Mouse (Mus musculus) G1E (cell line): ENCODE measurements at regions not wholly inside any gene's neighbourhood (a gene's known extent, or its start where the extent isn't known, plus 50 kb on each side); places are given as distances from the start of the nearest gene placed in this dataset.

Source experiments
- ATAC-seq: 2 replicates; pipeline ENCODE4 v1.8.0; 2016; ENCODE audit warnings: mild to moderate bottlenecking; ENCODE audit not compliant: insufficient number of reproducible peaks, poor library complexity, low FRiP score, severe bottlenecking; ENCODE audit errors: extremely low read depth
- DNase-seq: peaks from one replicate; pipeline ENCODE4 v3.0.0; 2012; ENCODE audit warnings: low spot score
- H3K27me3 ChIP-seq: 2 replicates; pipeline ENCODE4 v1.6.1; 2012; ENCODE audit warnings: mild to moderate bottlenecking, low read length, inconsistent platforms; ENCODE audit not compliant: insufficient read depth
- H3K36me3 ChIP-seq: replicated peaks from 2 replicates; pipeline ENCODE3; 2012; ENCODE audit warnings: mild to moderate bottlenecking, inconsistent platforms
- H3K4me1 ChIP-seq: 2 replicates; pipeline ENCODE4 v1.6.1; 2012; ENCODE audit warnings: low read depth, low read length, inconsistent platforms, mixed read lengths; ENCODE audit not compliant: insufficient read depth
- H3K4me3 ChIP-seq: 2 replicates; pipeline ENCODE4 v1.5.1; 2012; ENCODE audit warnings: low read depth, mild to moderate bottlenecking, inconsistent platforms, low read length, moderate library complexity, mixed read lengths
- H3K9me3 ChIP-seq: replicated peaks from 2 replicates; pipeline ENCODE4 v1.6.1; 2012; ENCODE audit warnings: inconsistent platforms
- CTCF ChIP-seq: IDR thresholded peaks from 2 replicates; pipeline ENCODE4 v1.5.1; 2012; ENCODE audit warnings: low read depth, low read length, inconsistent platforms, mixed read lengths
- GATA1 ChIP-seq: IDR thresholded peaks from 2 replicates; pipeline ENCODE4 v1.6.1; 2012; ENCODE audit warnings: borderline replicate concordance, low read length, inconsistent platforms, mixed read lengths
- GATA2 ChIP-seq: IDR thresholded peaks from 2 replicates; pipeline ENCODE4 v1.6.1; 2012; ENCODE audit warnings: low read depth, low read length, inconsistent platforms, borderline replicate concordance
- POLR2AphosphoS5 ChIP-seq: IDR thresholded peaks from 2 replicates; pipeline ENCODE4 v1.6.1; 2012; ENCODE audit warnings: low read depth, low read length, inconsistent platforms; ENCODE audit not compliant: insufficient replicate concordance
- TAL1 ChIP-seq: conservative IDR thresholded peaks from 2 replicates; pipeline ENCODE4 v1.6.1; 2012; ENCODE audit warnings: low read depth, low read length, inconsistent platforms, mixed read lengths

DNA sequence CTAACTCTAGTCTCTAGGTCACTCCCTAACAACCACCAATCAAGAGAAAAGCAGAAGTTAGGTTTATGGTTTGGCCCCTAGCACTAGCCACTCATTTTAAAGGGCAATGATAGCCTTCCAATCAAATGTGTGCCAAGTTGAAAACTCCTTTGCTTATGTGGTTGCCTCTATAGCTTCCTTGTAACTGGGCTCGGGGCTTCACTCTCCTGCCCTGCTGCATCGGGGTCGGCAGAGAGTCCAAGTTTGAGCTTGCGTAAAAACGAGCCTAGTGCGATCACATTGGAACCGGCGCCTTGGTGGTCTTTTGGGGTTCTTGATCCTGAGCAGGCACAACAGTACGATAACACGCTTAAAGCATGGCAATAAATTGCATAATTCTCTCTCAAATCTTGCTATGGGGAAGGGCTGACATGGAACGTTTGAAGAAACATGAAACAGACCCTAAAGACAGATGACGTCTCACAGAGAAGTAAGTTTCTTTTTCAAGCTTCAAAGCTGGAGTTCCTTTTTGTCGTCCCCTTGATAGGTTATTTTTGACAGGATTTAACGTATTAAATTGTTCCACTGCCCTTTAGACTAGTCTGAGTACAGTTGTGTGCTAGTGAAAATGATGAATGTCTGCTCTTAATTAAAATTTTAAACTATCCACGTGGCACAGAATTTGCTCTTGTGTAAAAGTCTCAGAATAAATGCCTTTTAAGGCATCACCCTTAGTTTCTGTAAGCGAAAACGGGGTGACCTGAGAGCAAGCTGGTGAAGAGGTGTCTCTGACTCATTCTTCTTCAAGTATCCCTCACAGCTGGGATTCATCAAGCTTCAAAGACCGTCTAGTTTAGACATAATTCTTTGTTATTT is 52.0 kb downstream of the 4930426L09Rik start:
- H3K4me3 ChIP-seq, result no peak overlapping the region

GRCm38 (mm10) chr2:19055500-19055899 is 57.4 kb downstream of the 4930426L09Rik start:
- Histone ChIP-seq H3K36me3 (no peaks in the 10 kb centered on the region), H3K4me3 (no peak overlapping the region), H3K9me3 (no peaks in the 10 kb centered on the region), H3K4me1 (peaks cover 45% of the 10 kb centered on the region), H3K27me3 (peaks cover 16% of the 10 kb centered on the region)
- ATAC-seq (peak; percentile 54; the same call in 1 of the 2 replicates), DNase-seq (peak; percentile 18)
- TF ChIP-seq CTCF (no peak), GATA2 (no peak), GATA1 (no peak), TAL1 (no peak; the same call in 1 of the 2 replicates), POLR2AphosphoS5 (no peak)

More for the DNA sequence above, 52.0 kb downstream of the 4930426L09Rik start:
- TF ChIP-seq GATA1 (no peak), CTCF (no peak), POLR2AphosphoS5 (no peak), TAL1 (no peak), GATA2 (no peak)
- Histone ChIP-seq H3K27me3 (peaks cover 12% of the 10 kb centered on the region), H3K9me3 (no peaks in the 10 kb centered on the region), H3K4me1 (peaks cover 21% of the 10 kb centered on the region), H3K36me3 (no peaks in the 10 kb centered on the region)
- ATAC-seq (no peak), DNase-seq (no peak)

DNA sequence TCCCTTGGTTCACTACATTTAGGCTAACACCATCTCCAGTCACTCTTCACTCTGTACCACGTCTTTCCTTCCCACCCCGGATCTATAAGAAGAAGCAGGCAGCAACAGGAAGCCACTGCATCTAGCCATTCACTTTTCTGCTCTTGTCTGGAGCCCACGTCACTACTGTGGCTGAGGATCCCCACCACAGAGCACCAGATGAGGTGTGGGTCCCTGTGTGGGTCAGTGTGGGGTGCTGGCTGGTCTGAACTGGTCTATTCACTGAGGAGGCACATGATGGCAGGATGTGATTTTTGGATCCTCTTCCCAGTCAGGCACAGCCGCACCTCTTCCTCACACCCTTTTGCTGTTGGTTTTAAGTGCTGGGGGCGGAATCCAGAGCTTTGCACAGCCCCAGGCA is 59.7 kb downstream of the 4930426L09Rik start:
- ATAC-seq, result no peak
- Histone ChIP-seq H3K36me3 (no peaks in the 10 kb centered on the region), H3K4me3 (no peak overlapping the region), H3K4me1 (peaks cover 45% of the 10 kb centered on the region), H3K27me3 (peaks cover 16% of the 10 kb centered on the region), H3K9me3 (no peaks in the 10 kb centered on the region)
- no peak for DNase-seq
- TF ChIP-seq GATA1, result no peak
- no peak for TF ChIP-seq GATA2

DNA sequence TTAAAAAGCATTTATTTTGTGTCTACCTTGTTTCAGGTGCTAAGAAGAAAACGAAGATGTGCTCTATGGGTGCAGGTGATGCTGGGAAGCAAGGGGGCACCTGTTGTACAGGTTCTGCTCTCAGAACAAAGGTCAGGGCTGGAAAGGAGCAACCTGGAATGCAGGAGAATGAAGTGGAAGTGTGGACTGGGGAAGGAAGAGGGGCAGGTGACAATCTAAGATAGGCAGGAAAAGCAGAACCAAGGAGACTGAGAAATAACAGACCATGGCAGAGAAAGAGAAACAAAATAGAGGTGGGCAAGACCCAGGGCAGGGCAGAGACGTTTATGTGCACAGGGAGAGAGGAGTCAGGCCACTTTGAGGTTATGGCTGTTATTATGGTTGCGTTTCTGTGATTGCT is 60.6 kb downstream of the 4930426L09Rik start:
- H3K36me3 ChIP-seq, result no peaks in the 10 kb centered on the region
- no peak overlapping the region for H3K4me3 ChIP-seq
- H3K4me1 ChIP-seq, result peaks cover 42% of the 10 kb centered on the region
- DNase-seq (no peak), ATAC-seq (no peak)
- no peaks in the 10 kb centered on the region for H3K9me3 ChIP-seq
- TF ChIP-seq GATA1 (no peak), CTCF (no peak)
- H3K27me3 ChIP-seq, result peaks cover 14% of the 10 kb centered on the region

GRCm38 (mm10) chr2:19059246-19059645 is 61.1 kb downstream of the 4930426L09Rik start:
- peak; percentile 15; the same call in 1 of the 2 replicates for ATAC-seq
- H3K4me3 ChIP-seq, result no peak overlapping the region
- no peak for DNase-seq
- H3K9me3 ChIP-seq, result no peaks in the 10 kb centered on the region
- H3K36me3 ChIP-seq, result no peaks in the 10 kb centered on the region
- H3K4me1 ChIP-seq, result peaks cover 42% of the 10 kb centered on the region
- no peak for TF ChIP-seq GATA2
- TF ChIP-seq CTCF, result no peak
- no peak for TF ChIP-seq GATA1
- no peak for TF ChIP-seq POLR2AphosphoS5
- no peak for TF ChIP-seq TAL1
- H3K27me3 ChIP-seq, result peaks cover 14% of the 10 kb centered on the region

- Histone ChIP-seq H3K36me3 (no peaks in the 10 kb centered on the region), H3K4me1 (peaks cover 41% of the 10 kb centered on the region), H3K4me3 (no peak overlapping the region), H3K9me3 (no peaks in the 10 kb centered on the region), H3K27me3 (peaks cover 14% of the 10 kb centered on the region)
- TF ChIP-seq GATA2 (no peak), TAL1 (no peak), CTCF (no peak), POLR2AphosphoS5 (no peak), GATA1 (no peak)
- DNase-seq, result no peak
- no peak for ATAC-seq
Observed at GRCm38 (mm10) chr2:19060218-19060915, 62.2 kb downstream of the 4930426L09Rik start.
